Mouse (Mus musculus): ENCODE measurements around the gene Ifna4.

- TF ChIP-seq POLR2A (IDR thresholded peaks at IDR 0.05; ENCODE audit: insufficient read depth, low read length) (no peak), CTCF (IDR thresholded peaks at IDR 0.05; ENCODE audit: low read depth, low read length) (peak; percentile 97), EP300 (IDR thresholded peaks at IDR 0.05; ENCODE audit: insufficient read depth, low read depth, low read length) (no peak)
Observed at GRCm38 (mm10) chr4:88867366-88867925, 25.8 kb downstream of the Ifna4 start.
